Mouse (Mus musculus): ENCODE results near the gene Palmd. TPM values are rescaled to one million over a fixed set of nuclear protein-coding genes. Genes with fewer than 3 reads are reported as not detected.

Gene Palmd
- polyA plus RNA-seq, 2 experiments: 12.4 to 19.0 TPM

DNA sequence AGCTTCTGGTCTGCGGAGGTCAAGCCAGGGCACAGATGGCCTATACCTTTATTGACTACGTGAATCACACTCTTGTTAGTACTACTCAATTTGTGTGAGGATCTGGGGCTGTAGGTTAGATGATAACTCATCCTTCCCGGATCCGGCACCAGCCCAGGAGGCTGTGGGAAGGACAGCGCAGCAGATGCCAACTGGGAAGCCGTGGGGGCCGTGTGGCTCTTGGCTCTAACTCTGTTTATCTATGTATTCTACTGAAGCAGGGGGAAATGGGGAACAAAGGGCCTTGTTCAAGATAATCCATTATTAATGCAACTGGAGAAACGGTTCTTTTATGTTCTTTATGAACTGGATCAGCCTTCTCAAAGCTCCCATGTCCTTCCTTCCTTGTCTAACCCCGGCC is 62.2 kb downstream of the Palmd start:
- no peak for TF ChIP-seq POLR2A (IDR thresholded peaks at IDR 0.05; ENCODE audit: borderline replicate concordance, extremely low read depth, insufficient read depth, insufficient read length)
- DNase-seq (ENCODE audit: low spot score) (no peak), ATAC-seq (ENCODE audit: low FRiP score, low read depth) (no peak)
- 84% methylated on average over 9 of the region's 9 CpGs for WGBS
- Histone ChIP-seq H3K4me1 (ENCODE audit: control insufficient read depth, insufficient read depth, low read length) (no peaks in the 10 kb centered on the region), H3K9ac (ENCODE audit: low read depth, low read length, severe bottlenecking) (no peak overlapping the region), H3K4me2 (replicated peaks; ENCODE audit: low read depth, low read length, severe bottlenecking) (no peak overlapping the region), H3K27me3 (ENCODE audit: control insufficient read depth, insufficient read depth, low read length) (no peaks in the 10 kb centered on the region), H3K27ac (replicated peaks; ENCODE audit: low read depth, low read length) (no peak overlapping the region), H3K4me3 (replicated peaks; ENCODE audit: low read length) (no peak overlapping the region), H3K36me3 (ENCODE audit: control insufficient read depth, insufficient read depth, low read length) (no peaks in the 10 kb centered on the region), H3K9me3 (ENCODE audit: control insufficient read depth, low read length) (no peaks in the 10 kb centered on the region)

GRCm38 (mm10) chr3:116905898-116906297 is 62.9 kb downstream of the Palmd start:
- ATAC-seq (ENCODE audit: low FRiP score, low read depth) (0 out of 2 replicates have a peak, but pooled peaks have one; percentile 34), DNase-seq (ENCODE audit: low spot score) (peak; percentile 21)
- H3K4me1 ChIP-seq (ENCODE audit: control insufficient read depth, insufficient read depth, low read length): no peaks in the 10 kb centered on the region
- no peak overlapping the region for H3K27ac ChIP-seq (replicated peaks; ENCODE audit: low read depth, low read length)
- WGBS: 56% methylated on average over 16 of the region's 16 CpGs
- no peaks in the 10 kb centered on the region for H3K27me3 ChIP-seq (ENCODE audit: control insufficient read depth, insufficient read depth, low read length)
- no peak for TF ChIP-seq POLR2A (IDR thresholded peaks at IDR 0.05; ENCODE audit: borderline replicate concordance, extremely low read depth, insufficient read depth, insufficient read length)
- H3K4me3 ChIP-seq (replicated peaks; ENCODE audit: low read length): no peak overlapping the region
- H3K9me3 ChIP-seq (ENCODE audit: control insufficient read depth, low read length): no peaks in the 10 kb centered on the region
- H3K4me2 ChIP-seq (replicated peaks; ENCODE audit: low read depth, low read length, severe bottlenecking): no peak overlapping the region
- H3K9ac ChIP-seq (ENCODE audit: low read depth, low read length, severe bottlenecking): no peak overlapping the region
- no peaks in the 10 kb centered on the region for H3K36me3 ChIP-seq (ENCODE audit: control insufficient read depth, insufficient read depth, low read length)

DNA sequence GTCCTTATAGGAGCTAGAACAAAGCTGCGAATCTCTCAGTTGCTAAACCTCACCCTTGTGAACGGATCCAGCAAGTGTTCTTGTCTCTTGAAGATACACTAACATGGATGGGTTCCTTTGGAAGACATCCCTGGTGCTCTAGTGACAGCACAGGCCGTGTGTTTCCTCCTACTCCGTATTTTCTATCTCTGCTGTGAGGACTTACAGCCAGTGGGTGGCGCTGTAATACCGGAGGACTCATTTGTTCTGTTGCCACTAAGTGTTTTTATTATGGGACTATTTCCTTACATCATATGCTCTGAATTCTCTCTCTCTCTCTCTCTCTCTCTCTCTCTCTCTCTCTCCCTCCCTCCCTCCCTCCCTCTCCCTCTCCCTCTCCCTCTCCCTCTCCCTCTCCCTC is 64.6 kb downstream of the Palmd start:
- Histone ChIP-seq H3K9ac (ENCODE audit: low read depth, low read length, severe bottlenecking) (no peak overlapping the region), H3K4me2 (replicated peaks; ENCODE audit: low read depth, low read length, severe bottlenecking) (no peak overlapping the region), H3K4me3 (replicated peaks; ENCODE audit: low read length) (no peak overlapping the region), H3K27ac (replicated peaks; ENCODE audit: low read depth, low read length) (no peak overlapping the region), H3K4me1 (ENCODE audit: control insufficient read depth, insufficient read depth, low read length) (no peaks in the 10 kb centered on the region), H3K36me3 (ENCODE audit: control insufficient read depth, insufficient read depth, low read length) (no peaks in the 10 kb centered on the region), H3K9me3 (ENCODE audit: control insufficient read depth, low read length) (no peaks in the 10 kb centered on the region), H3K27me3 (ENCODE audit: control insufficient read depth, insufficient read depth, low read length) (no peaks in the 10 kb centered on the region)
- ATAC-seq (ENCODE audit: low FRiP score, low read depth): peak; percentile 54; the same call in 1 of the 2 replicates
- peak; percentile 57 for DNase-seq (ENCODE audit: low spot score)
- 27% methylated on average over 6 of the region's 6 CpGs for WGBS
- TF ChIP-seq POLR2A (IDR thresholded peaks at IDR 0.05; ENCODE audit: borderline replicate concordance, extremely low read depth, insufficient read depth, insufficient read length): no peak

- no peaks in the 10 kb centered on the region for H3K4me1 ChIP-seq (ENCODE audit: control insufficient read depth, insufficient read depth, low read length)
- H3K27me3 ChIP-seq (ENCODE audit: control insufficient read depth, insufficient read depth, low read length): no peaks in the 10 kb centered on the region
- DNase-seq (ENCODE audit: low spot score) (no peak), ATAC-seq (ENCODE audit: low FRiP score, low read depth) (no peak)
- no peaks in the 10 kb centered on the region for H3K9me3 ChIP-seq (ENCODE audit: control insufficient read depth, low read length)
- H3K27ac ChIP-seq (replicated peaks; ENCODE audit: low read depth, low read length): no peak overlapping the region
- 73% methylated on average over 9 of the region's 9 CpGs for whole genome bisulfite sequencing
- H3K36me3 ChIP-seq (ENCODE audit: control insufficient read depth, insufficient read depth, low read length): no peaks in the 10 kb centered on the region
- no peak for TF ChIP-seq POLR2A (IDR thresholded peaks at IDR 0.05; ENCODE audit: borderline replicate concordance, extremely low read depth, insufficient read depth, insufficient read length)
- no peak overlapping the region for H3K9ac ChIP-seq (ENCODE audit: low read depth, low read length, severe bottlenecking)
- H3K4me3 ChIP-seq (replicated peaks; ENCODE audit: low read length): no peak overlapping the region
- no peak overlapping the region for H3K4me2 ChIP-seq (replicated peaks; ENCODE audit: low read depth, low read length, severe bottlenecking)
These were observed 75.9 kb downstream of the Palmd start for GRCm38 (mm10) chr3:116892872-116893271.

GRCm38 (mm10) chr3:116892206-116892563 is 76.6 kb downstream of the Palmd start:
- H3K4me3 ChIP-seq (replicated peaks; ENCODE audit: low read length): no peak overlapping the region
- no peak overlapping the region for H3K9ac ChIP-seq (ENCODE audit: low read depth, low read length, severe bottlenecking)
- no peaks in the 10 kb centered on the region for H3K36me3 ChIP-seq (ENCODE audit: control insufficient read depth, insufficient read depth, low read length)
- no peak for DNase-seq (ENCODE audit: low spot score)
- no peaks in the 10 kb centered on the region for H3K4me1 ChIP-seq (ENCODE audit: control insufficient read depth, insufficient read depth, low read length)
- H3K27me3 ChIP-seq (ENCODE audit: control insufficient read depth, insufficient read depth, low read length): no peaks in the 10 kb centered on the region
- no peak for TF ChIP-seq POLR2A (IDR thresholded peaks at IDR 0.05; ENCODE audit: borderline replicate concordance, extremely low read depth, insufficient read depth, insufficient read length)
- ATAC-seq (ENCODE audit: low FRiP score, low read depth): no peak
- H3K4me2 ChIP-seq (replicated peaks; ENCODE audit: low read depth, low read length, severe bottlenecking): no peak overlapping the region
- 92% methylated on average over 6 of the region's 6 CpGs for WGBS
- H3K9me3 ChIP-seq (ENCODE audit: control insufficient read depth, low read length): no peaks in the 10 kb centered on the region
- H3K27ac ChIP-seq (replicated peaks; ENCODE audit: low read depth, low read length): no peak overlapping the region

Measured in limb, embryonic 14.5 days (tissue).